Mouse (Mus musculus) stomach, embryonic 14.5 days (tissue): ENCODE results near the gene Mup5. TPM values are rescaled to one million over a fixed set of nuclear protein-coding genes. Genes with fewer than 3 reads are reported as not detected.
"Not testable (repeated sequence)": the region's sequence is repeated elsewhere in the genome, so short reads cannot be mapped to it uniquely, and the experiment has no call there.

ENCODE experiments used
- ATAC-seq: fragments of 200-750 bp; cut with Nextera tagmentation; 2 replicates; pipeline ENCODE4 v1.8.0; 2017; ENCODE audit warnings: low read depth, moderate TSS enrichment; ENCODE audit not compliant: insufficient number of reproducible peaks, insufficient read depth, low FRiP score
- H3K27ac ChIP-seq: fragments of 300-500 bp; sonication (generic); 2 replicates; pipeline ENCODE4 v1.5.1; 2014; ENCODE audit warnings: mild to moderate bottlenecking, low read length, moderate library complexity, mixed read lengths
- H3K27me3 ChIP-seq: fragments of 300-500 bp; sonication (generic); 2 replicates; pipeline ENCODE4 v1.6.1; 2014; ENCODE audit warnings: low read length, control low read depth, mixed read lengths; ENCODE audit not compliant: control insufficient read depth, insufficient read depth
- H3K36me3 ChIP-seq: fragments of 300-500 bp; sonication (generic); 2 replicates; pipeline ENCODE4 v1.6.1; 2014; ENCODE audit warnings: mild to moderate bottlenecking, control low read depth, low read length, moderate library complexity, mixed read lengths; ENCODE audit not compliant: control insufficient read depth, insufficient read depth
- H3K4me1 ChIP-seq: fragments of 300-500 bp; sonication (generic); 2 replicates; pipeline ENCODE4 v1.6.1; 2014; ENCODE audit warnings: low read length, control low read depth, mixed read lengths; ENCODE audit not compliant: control insufficient read depth, insufficient read depth
- H3K4me2 ChIP-seq: fragments of 300-500 bp; sonication (generic); replicated peaks from 2 replicates; pipeline ENCODE4 v1.6.1; 2014; ENCODE audit warnings: low read depth, low read length, control low read depth
- H3K4me3 ChIP-seq: fragments of 300-500 bp; sonication (generic); 2 replicates; pipeline ENCODE4 v1.5.1; 2014; ENCODE audit warnings: low read depth, low read length, control low read depth
- H3K9ac ChIP-seq: fragments of 300-500 bp; sonication (generic); replicated peaks from 2 replicates; pipeline ENCODE4 v1.6.1; 2014; ENCODE audit warnings: low read depth, mild to moderate bottlenecking, control low read depth, low read length, moderate library complexity, mixed read lengths
- H3K9me3 ChIP-seq: fragments of 300-500 bp; sonication (generic); 2 replicates; pipeline ENCODE4 v1.6.1; 2016; ENCODE audit warnings: low read depth, low read length, control low read depth; ENCODE audit not compliant: control insufficient read depth
- WGBS: fragments of 180-500 bp; shearing (Covaris S2); extraction: QIAGEN DNeasy Blood & Tissue Kit; methylation state at CpG from one replicate; pipeline ENCODE4 v1.1.7; 2014; 5-methylcytosine and 5-hydroxymethylcytosine counted together
- polyA plus RNA-seq: library from polyadenylated mRNA; unstranded; fragments of >200 nt; fragmentation: Nextera tagmentation; extraction: Ambion mirVana; gene quantifications from 2 replicates; pipeline ENCODE4 v1.2.1, GENCODE M21; 2014

The Mup5 gene
- polyA plus RNA-seq: not detected in 2 replicates

GRCm38 (mm10) chr4:61834952-61835708, at the start of gene Mup5:
TSS of gene Mup5 (minus strand) at chr4:61835233.
- Histone ChIP-seq H3K4me2 (no peak within 1 kb of the TSS), H3K27ac (no peak within 1 kb of the TSS), H3K9me3 (no peaks in the 10 kb centered on the region), H3K4me3 (no peak within 1 kb of the TSS), H3K27me3 (no peaks in the 10 kb centered on the region), H3K36me3 (no peaks in the 10 kb centered on the region), H3K4me1 (no peaks in the 10 kb centered on the region), H3K9ac (no peak within 1 kb of the TSS)
- WGBS: 72% methylated on average over 4 of the region's 4 CpGs
- ATAC-seq: no peak

- Histone ChIP-seq H3K9ac (no peak overlapping the region), H3K4me2 (no peak overlapping the region), H3K4me3 (no peak overlapping the region), H3K27me3 (no peaks in the 10 kb centered on the region), H3K27ac (no peak overlapping the region), H3K4me1 (no peaks in the 10 kb centered on the region), H3K36me3 (no peaks in the 10 kb centered on the region), H3K9me3 (0 out of 2 replicates have a peak, but pooled peaks cover 5% of the 10 kb centered on the region)
- WGBS: 37% methylated on average over 4 of the region's 4 CpGs
- ATAC-seq: no peak
Observed at GRCm38 (mm10) chr4:61858160-61858559, 23.1 kb upstream of the Mup5 start.

GRCm38 (mm10) chr4:61855831-61856698, 21.0 kb upstream of the Mup5 start:
- Histone ChIP-seq H3K27ac (0 out of 2 replicates have a peak overlapping the region, but pooled peaks have one; percentile 40), H3K27me3 (no peaks in the 10 kb centered on the region), H3K9ac (no peak overlapping the region), H3K4me1 (no peaks in the 10 kb centered on the region), H3K9me3 (0 out of 2 replicates have a peak, but pooled peaks cover 5% of the 10 kb centered on the region), H3K4me2 (no peak overlapping the region), H3K36me3 (no peaks in the 10 kb centered on the region), H3K4me3 (no peak overlapping the region)
- WGBS: 74% methylated on average over 18 of the region's 18 CpGs
- ATAC-seq: peak; percentile 82

- WGBS: 88% methylated on average over 6 of the region's 6 CpGs
- 0 out of 2 replicates have a peak, but pooled peaks cover 5% of the 10 kb centered on the region for H3K9me3 ChIP-seq
- no peak overlapping the region for H3K4me2 ChIP-seq
- no peaks in the 10 kb centered on the region for H3K27me3 ChIP-seq
- no peak overlapping the region for H3K9ac ChIP-seq
- H3K4me1 ChIP-seq: no peaks in the 10 kb centered on the region
- peak; percentile 40 for ATAC-seq
- H3K27ac ChIP-seq: peak overlapping the region; percentile 17; the same call in 1 of the 2 replicates
- H3K4me3 ChIP-seq: no peak overlapping the region
- no peaks in the 10 kb centered on the region for H3K36me3 ChIP-seq
Observed at GRCm38 (mm10) chr4:61855344-61855743, 20.3 kb upstream of the Mup5 start.

- Histone ChIP-seq H3K4me3 (no peak overlapping the region), H3K4me2 (no peak overlapping the region), H3K36me3 (no peaks in the 10 kb centered on the region), H3K9me3 (no peaks in the 10 kb centered on the region), H3K4me1 (no peaks in the 10 kb centered on the region), H3K27ac (no peak overlapping the region), H3K9ac (no peak overlapping the region), H3K27me3 (no peaks in the 10 kb centered on the region)
- whole genome bisulfite sequencing: 81% methylated on average over 5 of the region's 5 CpGs
- ATAC-seq: no peak
Observed at GRCm38 (mm10) chr4:61844758-61845455, 9.9 kb upstream of the Mup5 start.

GRCm38 (mm10) chr4:61829211-61829610, 5.8 kb downstream of the Mup5 start:
- Histone ChIP-seq H3K36me3 (no peaks in the 10 kb centered on the region), H3K27ac (no peak overlapping the region), H3K27me3 (no peaks in the 10 kb centered on the region), H3K4me1 (no peaks in the 10 kb centered on the region), H3K9ac (no peak overlapping the region), H3K4me3 (no peak overlapping the region), H3K9me3 (no peaks in the 10 kb centered on the region), H3K4me2 (no peak overlapping the region)
- WGBS: 70% methylated on average over 4 of the region's 4 CpGs
- ATAC-seq: no peak

GRCm38 (mm10) chr4:61823185-61823584, 11.8 kb downstream of the Mup5 start:
- H3K4me1 ChIP-seq: no peaks in the 10 kb centered on the region
- no peak overlapping the region for H3K27ac ChIP-seq
- no peaks in the 10 kb centered on the region; the same call in 1 of the 2 replicates for H3K9me3 ChIP-seq
- no peaks in the 10 kb centered on the region for H3K36me3 ChIP-seq
- H3K4me2 ChIP-seq: no peak overlapping the region
- H3K9ac ChIP-seq: no peak overlapping the region
- peak; percentile 33; the same call in 1 of the 2 replicates for ATAC-seq
- no peak overlapping the region for H3K4me3 ChIP-seq
- no peaks in the 10 kb centered on the region for H3K27me3 ChIP-seq
- 89% methylated on average over 15 of the region's 15 CpGs for WGBS

GRCm38 (mm10) chr4:61822541-61822940, 12.5 kb downstream of the Mup5 start:
- H3K9me3 ChIP-seq, H3K4me2 ChIP-seq, H3K36me3 ChIP-seq, H3K27me3 ChIP-seq, H3K4me3 ChIP-seq, H3K9ac ChIP-seq, ATAC-seq, H3K4me1 ChIP-seq, H3K27ac ChIP-seq: not testable (repeated sequence)
- 94% methylated on average over 9 of the region's 9 CpGs for WGBS
